Mouse (Mus musculus) fibroblast of lung, adult 2 months (primary cell): ENCODE data around the gene Scmh1.
A peak's percentile ranks its signal among the peaks of the same experiment; 100 is the strongest.

Experiments
- DNase-seq: peaks from one replicate; pipeline ENCODE4 v3.0.0-alpha.2; 2011; ENCODE audit warnings: low read depth

The Scmh1 gene

GRCm38 (mm10) chr4:120556592-120556991 lies 151.5 kb downstream of the Scmh1 start:
- DNase-seq = no peak

- no peak for DNase-seq
Measured at GRCm38 (mm10) chr4:120565726-120566125, 160.6 kb downstream of the Scmh1 start.

- DNase-seq = peak; percentile 36
Measured at GRCm38 (mm10) chr4:120568005-120568404, 162.9 kb downstream of the Scmh1 start.

GRCm38 (mm10) chr4:120569025-120569424 lies 163.9 kb downstream of the Scmh1 start:
- DNase-seq = no peak

- DNase-seq = peak; percentile 79
Measured at GRCm38 (mm10) chr4:120569486-120570437, 164.7 kb downstream of the Scmh1 start, which contains the start of gene Ctps. Gene Ctps (minus strand): TSS chr4:120570276.

- no peak for DNase-seq
Measured at GRCm38 (mm10) chr4:120570438-120571069, 165.5 kb downstream of the Scmh1 start.

- peak; percentile 44 for DNase-seq
Measured at GRCm38 (mm10) chr4:120571070-120571464, 166.0 kb downstream of the Scmh1 start.

- no peak for DNase-seq
Measured at GRCm38 (mm10) chr4:120571691-120572090, 166.6 kb downstream of the Scmh1 start.
